Mouse (Mus musculus): ENCODE measurements at regions not wholly inside any gene's neighbourhood (a gene's known extent, or its start where the extent isn't known, plus 50 kb on each side); places are given as distances from the start of the nearest gene placed in this dataset.
"Not testable (repeated sequence)": the region's sequence is repeated elsewhere in the genome, so short reads cannot be mapped to it uniquely, and the experiment has no call there.

DNA sequence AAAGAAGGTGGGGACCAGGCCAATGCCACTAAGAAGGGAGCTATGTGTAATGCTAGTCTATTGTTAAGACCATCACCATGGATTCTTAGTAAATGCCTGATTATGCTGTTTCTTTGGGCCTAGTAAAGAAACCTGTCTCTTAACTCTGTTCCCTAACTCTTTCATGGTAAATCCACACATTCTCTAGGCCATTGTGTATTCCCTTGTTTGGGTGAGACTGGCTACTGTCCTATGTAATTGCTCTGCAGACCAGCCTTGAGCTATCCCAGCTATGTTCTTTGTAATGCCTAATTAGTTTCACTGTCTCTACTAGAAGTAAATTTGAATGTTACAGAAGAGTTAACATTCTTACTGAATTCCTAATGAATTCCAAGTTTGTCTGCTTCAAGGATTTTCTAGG, 186.9 kb upstream of the Gm10750 start:
- DNase-seq = no peak
- intact Hi-C loops (cut with DNase I) = no loop called here

DNA sequence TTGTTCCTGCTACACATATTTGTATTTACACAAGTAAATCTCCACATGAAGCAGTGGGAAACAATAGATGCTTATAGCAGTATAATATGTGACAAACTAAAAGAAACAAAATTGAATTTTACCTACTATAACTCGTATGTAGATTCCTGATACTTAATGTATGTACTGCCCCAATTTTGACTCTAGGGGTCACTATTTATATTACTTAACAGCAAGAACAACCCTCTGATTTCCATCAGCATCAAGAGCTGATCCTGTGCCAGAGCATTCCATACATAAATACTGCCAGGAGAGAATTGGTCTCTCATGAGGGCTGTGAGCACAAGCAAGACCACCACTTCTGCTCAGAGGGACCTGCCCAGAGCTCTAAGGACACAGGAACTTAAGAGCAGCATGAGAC, 178.7 kb upstream of the Gm10750 start:
- no peak for DNase-seq
- intact Hi-C loops (cut with DNase I) = loop anchor here (5.0 kb wide), 1 partner anchor 103 kb away; no protein-coding TSS in a partner anchor

DNA sequence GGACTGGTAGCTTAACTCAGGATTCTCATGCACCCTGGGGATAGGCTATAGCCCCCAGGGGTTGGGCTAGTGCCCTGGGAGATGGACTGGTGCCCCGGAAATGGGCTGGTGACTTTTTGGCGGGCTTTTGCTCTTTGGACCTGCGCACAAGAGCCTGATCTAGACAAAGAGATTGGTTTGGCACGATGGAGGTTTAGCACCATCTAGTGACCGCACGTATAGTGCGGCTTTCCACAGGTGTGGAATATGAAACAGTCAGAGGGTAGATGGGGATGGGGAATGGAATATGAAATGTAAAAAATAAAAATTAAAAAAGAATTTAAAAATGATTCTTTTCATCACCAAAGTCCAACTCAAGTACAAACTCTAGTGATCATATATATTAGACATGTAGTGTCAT, 141.4 kb upstream of the Gm10750 start:
- DNase-seq; intact Hi-C loops (cut with DNase I): not testable (repeated sequence)

DNA sequence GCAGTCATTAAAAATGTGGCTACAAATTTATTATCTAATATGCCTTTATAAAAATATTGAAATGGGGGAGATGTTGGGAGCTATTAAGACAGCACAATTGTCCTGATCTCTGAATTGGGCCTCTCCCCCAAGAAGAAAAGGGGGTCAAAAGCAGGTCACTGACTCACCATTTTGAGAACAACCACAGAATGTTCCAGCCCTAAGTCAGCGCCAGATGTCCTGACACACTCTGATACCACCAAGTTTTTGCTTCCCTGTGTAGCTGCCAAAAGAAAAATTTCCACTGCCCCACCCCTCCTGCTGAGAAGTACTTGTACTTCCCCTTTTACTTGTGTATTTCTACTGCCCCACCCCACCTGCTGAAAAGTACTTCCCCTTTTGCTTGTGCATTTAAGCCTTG, 92.5 kb upstream of the Gm10750 start:
- intact Hi-C loops (cut with DNase I); DNase-seq: not testable (repeated sequence)

DNA sequence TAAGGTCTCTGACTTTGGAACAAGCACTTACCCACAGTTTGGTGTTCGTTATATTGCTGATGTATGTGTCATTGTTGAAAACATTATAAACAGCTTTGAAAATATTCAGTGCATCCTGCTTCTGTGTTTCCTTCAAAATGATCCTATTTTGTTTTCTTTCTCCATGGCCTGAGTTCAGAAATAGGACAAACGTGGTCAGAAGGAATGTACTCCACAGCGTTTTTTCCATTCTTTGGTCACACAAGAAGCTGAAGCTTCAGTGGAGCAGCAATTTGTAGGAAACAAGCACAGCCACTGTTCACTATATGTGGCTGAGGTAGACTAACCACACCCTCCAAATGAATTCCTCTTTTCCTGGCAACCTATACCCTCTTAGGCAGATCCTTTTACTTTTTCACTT, 75.1 kb upstream of the Gm10750 start:
- intact Hi-C loops (cut with DNase I) = loop anchor here (5.0 kb wide), 1 partner anchor 105 kb away; no protein-coding TSS in a partner anchor
- no peak for DNase-seq

Data from heart, postnatal 10 days (tissue).